Mouse (Mus musculus) embryo, embryonic 11 days (tissue): Measurements from ENCODE around the gene Fermt3.

Source experiments
- DNase-seq: peaks from one replicate; pipeline ENCODE4 v3.0.0-alpha.2; 2015

Gene Fermt3

DNA sequence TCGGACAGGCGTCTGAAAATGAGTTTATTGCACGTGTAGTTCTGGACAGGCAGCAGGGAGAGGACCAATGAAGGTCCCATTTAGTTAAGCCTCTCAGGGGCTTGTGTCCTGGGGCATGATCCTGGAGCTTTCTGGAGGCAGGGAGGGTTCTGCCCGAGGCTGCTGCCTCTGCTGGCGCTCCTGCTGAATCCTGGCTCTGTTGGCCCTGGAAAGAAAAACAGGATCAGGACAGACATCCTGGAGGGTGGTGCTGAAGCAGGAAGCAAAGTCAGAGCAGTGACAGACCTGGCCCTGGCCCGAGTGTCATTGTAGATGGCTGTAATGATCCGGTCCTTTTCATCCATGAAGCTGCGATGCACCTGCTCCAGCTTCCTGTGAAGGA is 31.4 kb downstream of the Fermt3 start:
- DNase-seq = no peak

DNA sequence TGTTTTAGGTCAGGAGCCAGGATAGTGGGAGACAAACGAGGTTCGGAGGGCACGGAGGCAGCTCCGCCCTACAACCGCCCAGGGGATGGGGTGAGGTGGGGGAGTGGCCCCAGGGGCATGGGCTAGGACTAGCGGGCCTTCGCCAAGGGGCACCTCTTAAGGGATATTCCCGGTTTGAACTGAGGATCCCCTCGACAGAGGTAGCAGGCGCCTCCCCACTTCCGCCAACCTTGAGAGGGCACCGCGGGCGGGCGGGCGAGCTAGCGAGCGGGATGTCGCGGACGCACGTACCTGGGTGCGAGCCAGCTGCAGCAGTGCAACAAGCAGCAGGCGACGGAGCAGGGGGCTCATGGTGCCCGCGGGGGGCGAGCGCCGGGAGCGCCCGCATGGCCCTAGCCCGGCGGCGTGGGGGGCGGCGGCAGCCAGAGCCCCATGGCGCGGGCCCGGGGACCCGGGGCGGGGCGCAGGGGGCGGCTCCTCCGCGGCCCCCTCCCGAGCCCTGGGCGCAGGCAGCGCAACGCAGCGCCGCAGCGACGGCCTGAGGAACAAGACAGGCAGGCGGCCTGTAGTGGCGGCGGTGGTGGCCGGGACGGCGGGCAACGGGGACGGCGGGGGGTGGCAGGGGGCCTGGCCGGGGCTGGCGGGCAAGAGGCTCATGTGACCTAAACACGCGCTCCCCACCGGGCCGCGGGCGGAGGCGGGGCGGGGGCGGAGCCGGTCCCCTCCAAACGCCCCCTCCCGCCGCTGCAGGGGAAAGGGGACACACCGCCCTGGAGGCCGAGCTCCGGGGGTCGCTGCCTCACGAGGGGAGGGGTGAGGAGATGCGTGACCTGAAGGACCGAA is 32.0 kb downstream of the Fermt3 start, which contains the start of gene Vegfb:
Vegfb (minus strand) TSS at position 591 of the 843 bp plus-strand sequence.
- peak; percentile 79 for DNase-seq

DNA sequence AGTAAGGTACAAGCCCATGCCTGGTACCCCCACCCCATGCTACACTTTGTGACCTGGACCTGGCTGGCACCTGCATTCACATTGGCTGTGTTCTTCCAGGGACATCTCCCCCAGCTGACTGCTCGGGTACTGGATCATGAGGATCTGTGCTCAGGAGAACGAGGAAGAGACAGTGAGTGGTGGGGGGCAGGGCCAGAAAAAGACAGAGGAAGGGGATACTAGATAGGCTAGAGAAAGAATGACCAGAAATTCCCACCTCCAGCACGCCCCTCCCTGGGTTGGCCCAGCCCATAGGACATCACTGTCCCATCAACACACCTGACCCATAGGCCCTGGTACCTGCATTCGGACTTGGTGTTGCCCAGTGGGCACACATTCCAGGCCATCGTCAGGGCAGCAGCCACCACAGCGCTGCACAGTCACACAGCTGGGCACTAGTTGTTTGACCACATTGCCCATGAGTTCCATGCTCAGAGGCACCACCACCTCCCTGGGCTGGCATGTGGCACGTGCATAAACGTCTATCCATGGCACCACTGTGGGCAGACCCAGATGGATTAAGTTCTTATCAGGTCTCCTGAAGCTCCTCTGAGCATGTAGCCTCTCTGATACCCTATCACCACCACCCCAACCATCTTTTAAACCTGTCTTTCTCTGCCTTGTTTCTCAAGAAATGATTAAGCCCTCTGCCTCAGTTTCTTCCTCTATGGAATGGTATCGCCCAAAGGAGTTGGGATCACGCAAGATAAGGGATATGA is 33.1 kb downstream of the Fermt3 start:
- DNase-seq = no peak

DNA sequence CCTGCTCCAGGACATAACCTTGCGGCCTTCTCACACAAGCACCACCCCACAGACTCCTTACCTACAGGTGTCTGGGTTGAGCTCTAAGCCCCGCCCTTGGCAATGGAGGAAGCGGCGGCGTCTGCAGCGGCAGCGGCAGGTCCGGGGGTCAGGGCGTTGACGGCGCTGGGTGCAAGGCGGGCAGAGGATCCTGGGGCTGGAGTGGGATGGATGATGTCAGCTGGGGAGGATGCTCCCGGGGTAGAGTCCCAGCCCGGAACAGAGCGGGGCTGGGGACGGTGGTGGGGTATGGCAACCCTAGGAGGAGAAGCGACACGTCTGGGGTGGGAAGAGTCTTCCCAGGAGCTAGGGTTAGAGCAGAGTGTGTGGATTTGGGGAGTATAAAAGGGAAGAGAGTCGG is 34.0 kb downstream of the Fermt3 start:
- no peak for DNase-seq

DNA sequence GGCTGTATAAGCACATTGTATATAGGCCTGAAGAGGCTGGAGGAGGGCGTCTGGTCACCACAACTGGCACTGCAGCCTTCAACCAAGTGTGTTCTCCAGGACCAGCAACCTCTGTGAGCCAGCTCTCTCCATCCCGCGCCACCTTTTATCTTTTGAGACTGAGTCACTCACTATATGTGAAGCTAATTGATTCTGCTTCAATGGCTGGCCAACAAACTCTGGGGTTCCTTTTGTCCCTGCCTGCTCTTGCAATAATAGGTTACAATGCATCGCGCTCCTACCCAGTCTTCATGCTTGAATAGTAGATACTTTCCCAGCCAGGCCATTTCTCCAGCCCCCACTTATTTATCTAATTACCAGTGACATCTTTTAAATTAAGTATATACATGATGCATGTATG is 35.6 kb downstream of the Fermt3 start:
- no peak for DNase-seq

DNA sequence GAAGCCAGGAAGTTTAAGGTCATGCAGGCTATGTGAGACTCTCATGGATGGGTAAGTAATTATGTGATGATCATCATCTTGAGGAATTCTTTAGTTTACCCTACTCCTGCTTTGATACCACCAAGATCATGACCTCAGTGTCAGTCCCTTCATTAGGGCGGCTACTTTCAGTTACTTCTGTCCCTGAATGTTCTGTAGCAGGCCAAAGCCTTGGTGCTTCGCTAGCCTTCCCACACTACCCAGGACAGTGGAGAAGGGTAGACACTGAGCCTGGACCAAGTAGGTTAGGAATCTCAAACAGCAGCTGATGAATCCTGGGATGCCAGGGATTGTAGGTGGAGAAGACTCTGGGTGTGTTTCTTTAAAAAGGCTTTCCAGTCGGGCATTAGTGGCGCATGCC is 37.8 kb downstream of the Fermt3 start:
- DNase-seq = no peak

DNA sequence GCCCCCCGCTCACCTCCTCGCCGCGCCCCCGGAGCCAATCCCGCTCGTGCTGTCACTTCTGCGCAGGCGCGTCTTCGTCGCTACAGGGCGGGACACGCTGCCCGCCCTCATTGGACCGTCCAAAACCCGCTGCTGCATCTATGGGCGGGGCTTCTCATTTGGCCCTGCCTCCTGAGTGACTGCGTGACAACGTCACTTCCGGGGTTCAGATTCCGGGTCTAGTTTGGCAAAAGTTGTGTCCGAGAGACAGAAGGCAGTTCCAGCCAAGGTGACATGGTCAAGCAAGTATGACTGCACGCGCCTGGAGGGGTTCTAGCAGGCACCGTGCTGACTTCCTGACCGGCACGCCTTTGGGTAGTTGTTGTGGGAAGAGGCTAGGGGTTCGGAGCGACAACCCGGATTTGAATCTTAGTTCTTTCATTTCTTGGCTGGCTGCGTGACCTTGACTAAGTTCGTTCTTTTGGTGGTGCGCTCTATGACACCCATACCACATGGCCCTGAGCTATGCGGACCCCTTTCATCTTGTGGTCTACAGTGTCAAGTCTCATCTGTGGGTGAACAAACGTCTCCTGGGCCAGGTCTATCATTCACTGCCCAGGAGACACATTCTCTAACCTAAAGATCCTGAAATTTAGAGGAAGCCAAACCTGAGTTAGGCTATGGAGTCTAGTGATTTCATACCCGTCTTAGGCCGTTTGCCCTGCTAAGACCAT is 38.7 kb downstream of the Fermt3 start, which contains the start of gene Fkbp2:
Fkbp2 (minus strand) TSS at position 121 of the 713 bp plus-strand sequence.
- peak; percentile 99 for DNase-seq

DNA sequence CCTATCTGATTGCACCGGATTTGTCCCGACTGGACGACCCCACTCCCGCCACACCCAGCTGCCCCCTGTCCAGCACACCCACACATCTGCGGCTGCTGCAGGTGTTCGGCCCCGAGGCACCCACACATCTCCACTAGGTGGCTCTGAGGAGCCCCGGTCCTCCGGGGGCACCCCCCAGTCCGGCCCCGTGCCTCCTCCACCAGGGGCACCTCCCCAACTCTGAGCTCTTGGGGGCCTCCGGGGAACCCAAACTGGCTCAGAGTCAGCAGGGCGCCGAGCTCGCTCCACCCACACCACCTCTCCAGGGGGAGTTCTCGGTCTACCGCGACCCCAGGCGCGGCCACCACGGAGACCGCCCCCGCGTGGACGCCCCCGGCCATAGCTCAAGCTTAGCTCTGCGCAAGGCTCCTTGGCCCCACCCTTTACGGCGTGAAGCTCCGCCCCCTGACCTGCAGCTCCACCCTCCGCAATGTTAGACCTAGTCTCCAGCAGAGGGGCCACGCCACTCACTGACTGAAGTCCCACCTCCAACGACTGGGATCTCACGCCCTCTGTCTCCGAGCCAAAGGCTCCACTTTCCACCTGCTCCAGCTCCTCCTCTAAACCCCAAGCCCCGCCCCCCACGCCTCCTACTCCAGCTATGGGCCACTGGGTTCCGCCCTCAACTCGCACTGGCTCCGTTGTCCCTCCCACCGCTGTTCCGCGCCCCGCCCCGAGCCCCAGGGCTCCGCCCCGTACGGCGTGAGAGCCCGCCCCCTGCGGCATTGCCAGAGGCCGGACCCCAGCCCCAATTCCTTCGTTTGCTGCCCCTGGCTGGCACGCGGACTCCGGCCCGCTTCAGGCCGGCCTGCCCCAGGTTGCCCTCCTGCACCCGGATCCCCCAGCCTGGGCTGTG is 39.5 kb downstream of the Fermt3 start:
- DNase-seq = peak; percentile 99

DNA sequence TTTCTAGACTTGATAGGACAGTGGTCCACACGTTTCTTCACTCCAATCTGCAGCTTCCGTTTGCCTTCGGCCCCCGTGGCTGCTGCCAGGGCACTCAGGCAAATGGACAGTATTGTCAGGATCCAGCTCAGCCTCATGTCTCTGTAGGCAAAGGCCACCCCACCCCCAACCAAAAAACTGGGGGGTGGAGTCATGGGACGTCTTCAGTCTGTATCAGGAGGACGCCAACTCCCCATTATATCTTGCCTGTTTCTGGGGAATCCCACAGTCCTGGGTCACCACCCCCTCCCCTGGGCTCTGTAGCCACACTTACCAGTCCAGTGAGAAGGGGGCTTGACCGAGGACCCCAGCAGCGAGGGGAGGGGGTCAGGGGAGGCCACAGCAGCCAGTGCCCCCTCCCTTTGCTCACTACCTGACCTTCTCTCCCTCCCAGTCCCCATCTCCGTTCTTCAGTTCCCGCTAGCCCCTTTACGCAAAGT is 40.2 kb downstream of the Fermt3 start:
- DNase-seq = peak; percentile 46

DNA sequence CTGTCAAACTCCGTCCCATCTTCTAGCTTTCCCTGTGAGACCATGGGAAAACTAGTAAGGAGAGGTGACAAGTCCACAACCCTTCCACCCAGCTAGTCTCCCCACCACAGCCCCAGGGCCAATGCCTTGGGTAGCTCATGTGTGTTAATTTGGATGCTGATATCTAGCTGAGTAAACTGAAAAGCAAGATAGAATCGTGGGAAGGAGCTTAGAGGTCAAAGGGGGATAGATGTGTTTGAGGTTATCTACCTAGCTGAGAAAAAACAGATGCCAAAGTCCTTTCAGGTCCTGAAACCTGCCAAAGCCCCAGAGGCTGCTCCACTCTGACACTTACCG is 40.7 kb downstream of the Fermt3 start:
- DNase-seq = no peak

DNA sequence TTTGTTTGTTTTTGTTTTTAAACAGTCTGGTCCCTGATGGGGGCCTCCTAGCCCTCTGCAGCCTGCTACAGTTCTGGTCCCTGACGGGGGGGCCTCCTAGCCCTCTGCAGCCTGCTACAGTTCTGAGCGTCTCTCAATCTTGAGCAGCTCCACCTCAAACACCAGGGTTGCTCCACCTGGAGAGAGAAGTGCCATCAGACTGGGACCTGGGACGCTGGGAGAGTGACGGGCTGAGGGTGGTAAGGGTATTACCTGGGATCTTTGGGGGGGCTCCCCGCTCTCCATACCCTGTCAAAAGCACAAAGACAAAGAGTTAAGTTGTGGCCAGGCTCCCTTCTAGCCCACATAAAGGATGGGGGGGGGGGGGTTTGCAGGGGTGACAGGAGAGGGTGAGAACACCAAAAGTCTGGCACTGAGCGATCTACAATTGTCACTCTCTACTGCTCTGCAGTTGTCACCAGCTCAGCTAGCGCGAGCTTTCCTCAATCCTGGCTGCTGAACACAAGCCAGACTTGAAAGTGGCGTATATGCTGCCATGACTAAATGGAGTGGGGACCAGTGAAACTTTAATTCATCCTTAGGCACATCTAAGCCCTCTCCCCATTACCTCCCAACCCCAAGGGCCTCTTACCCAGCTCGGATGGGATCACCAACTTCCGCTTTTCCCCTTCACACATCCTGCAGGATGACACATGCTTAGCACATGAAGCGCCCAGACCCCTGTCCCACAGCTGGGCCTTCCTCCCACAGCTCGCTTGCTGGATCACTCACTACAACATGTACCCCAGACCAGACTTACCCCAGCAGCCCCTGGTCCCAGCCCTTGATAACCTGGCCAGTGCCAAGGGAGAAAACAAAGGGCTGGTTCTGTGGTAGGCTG is 41.3 kb downstream of the Fermt3 start:
- no peak for DNase-seq

DNA sequence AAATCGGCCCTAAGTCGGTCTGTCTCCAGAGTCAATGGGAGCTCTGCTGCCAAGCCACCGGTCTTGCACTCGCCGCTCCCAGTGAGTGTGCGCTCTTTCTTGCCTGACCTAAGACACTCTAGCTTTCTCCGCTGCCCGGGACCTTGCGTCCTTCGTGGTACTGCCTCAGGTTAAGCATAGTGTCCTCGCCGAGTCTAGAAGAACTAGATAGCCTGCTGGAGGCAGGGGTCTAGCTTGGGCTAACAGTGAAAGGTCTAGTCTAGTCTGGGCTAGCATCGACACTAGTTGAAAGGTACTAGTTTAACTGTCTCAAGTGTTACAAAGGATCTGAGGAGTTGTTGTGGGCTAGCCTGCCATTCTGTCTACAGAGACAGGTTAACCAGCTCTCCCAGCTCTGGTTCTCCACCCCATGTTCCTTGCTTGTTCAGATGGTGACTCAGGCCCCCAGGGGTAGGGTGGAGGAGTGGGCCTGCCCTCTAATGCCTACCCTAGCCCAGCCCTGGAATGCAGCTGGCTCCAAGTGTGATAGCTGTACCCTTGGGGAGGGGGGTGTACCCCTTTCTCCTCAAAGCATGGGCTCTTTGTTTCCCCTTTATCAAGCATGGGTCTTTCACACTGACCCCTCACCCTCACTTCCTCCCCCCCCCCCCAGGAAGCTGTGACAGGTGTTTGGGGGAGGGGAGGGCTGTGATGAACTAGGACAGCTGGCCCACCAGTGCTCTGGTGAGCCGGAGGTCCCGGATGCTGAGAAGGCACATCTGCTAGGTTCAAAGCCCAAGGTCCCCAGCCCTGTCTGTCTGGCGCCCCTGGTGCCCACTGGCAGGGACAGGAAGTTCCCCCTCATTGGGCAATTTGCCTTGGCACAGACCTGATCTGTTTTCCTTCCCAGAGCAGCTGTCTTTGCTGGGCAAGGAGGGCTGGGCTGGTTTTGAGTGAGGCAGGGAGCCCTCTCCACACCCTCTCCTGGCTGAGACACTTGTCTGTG is 43.4 kb downstream of the Fermt3 start, which contains the start of gene Plcb3:
Plcb3 (minus strand) TSS at position 934 of the 985 bp plus-strand sequence.
- DNase-seq = peak; percentile 82

DNA sequence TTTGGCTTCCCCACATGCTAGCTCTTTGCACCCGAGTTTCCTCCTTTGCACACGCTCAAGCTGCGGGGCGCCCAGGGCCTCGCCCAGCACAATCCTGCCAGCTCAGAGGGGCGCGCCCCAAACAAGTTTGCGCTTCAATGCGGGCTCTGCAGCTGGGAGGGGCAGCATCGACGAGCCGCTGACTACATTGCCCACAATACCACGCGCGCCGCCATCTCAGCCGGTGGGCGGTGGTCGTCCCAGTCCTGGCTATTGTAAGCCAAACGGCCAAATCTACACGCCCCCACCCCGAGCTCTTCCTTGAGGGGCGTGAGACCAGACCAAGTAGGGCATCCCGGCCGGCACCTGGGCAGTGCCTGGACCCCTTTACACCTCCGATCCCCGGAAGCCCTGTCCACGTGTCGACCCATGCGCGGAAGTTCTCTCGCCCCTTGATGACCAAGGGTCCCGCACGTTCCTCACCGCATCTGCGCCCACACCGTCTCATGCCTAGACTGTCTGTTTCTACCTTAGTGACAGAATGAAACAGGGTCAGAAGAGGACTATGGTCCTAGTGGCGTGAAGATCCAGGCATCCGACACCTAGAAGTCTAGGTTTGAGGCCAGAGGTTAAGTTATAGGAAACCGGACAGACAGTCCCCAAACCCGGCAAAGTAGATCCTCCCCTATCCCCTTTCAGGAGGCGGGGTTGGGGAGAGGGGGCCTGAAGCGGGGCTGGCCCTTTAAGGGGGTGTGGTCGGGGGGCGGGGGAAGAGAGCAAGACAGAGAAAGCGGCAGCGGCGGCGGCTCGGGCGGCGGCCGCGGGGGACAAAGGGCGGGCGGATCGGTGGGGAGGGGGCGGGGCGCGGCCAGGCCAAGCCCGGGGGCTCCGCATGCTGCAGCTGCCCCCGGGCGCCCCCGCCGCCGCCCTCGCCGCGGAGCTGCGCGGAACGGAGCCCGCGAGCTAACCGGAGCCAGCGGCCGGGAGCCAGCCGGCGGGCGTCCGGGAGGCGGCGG is 44.8 kb downstream of the Fermt3 start, which contains the start of gene Ppp1r14b:
Ppp1r14b (plus strand) TSS at position 758 of the 995 bp plus-strand sequence.
- DNase-seq = peak; percentile 95

DNA sequence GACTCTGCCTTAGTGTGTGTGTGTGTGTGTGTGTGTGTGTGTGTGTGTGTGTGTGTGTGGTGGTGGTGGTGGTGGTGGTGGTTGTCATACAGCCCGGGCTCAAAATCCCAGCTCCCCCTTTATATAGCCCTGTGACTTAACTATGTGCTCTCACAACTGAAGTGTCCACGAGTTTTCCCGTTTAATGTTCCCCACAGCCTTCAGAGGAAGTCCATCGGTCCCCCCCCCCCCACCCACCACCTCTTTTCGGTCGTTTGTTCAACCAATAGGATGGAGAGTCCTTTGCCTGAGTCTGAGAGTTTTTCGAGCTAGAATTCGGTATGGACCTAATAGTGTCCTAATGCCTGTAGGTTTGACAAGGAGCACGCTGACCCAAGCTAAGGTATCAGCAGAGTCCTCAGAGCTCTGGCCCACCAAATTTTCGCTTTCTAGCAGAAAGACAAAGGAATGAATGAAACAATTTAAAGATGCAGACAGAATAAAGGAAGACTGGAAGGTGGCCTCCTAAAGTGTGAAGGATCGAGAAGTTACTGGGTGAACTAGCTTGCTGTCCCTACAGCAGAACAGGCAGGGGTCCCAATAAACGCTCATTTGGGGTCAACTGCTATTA is 45.6 kb downstream of the Fermt3 start:
- DNase-seq = no peak

DNA sequence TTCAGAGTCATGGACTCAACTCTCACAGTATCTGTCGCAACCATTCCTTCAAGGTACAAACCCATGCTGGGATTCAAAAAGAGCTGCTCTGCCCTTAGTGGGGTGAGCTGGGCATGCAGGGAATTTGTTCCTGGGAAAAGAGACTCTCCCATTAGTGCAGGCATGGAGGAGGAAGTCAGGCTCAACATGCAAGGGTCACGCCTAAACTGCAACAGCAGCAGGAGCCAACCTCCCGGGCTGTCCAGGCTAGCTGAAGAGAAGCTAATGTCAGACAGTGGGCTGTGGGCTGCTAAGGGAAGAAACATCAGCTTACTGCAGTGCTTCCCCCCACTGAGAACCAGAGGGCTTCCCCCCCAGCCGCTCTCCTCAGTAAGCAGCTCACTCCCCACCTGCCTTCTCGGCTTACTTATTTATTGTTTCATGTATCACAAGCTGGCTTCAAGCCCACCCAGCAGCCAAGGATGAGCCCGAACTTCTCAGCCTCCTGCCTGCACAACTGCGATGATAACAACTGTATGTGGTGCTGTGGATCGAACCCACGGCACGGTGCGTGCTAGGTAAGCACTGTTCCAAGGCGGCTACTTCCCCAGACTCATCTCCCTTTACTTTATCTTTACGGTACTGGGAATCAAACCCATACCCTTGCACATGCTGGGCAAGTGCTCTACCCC is 46.9 kb downstream of the Fermt3 start:
- DNase-seq = no peak

DNA sequence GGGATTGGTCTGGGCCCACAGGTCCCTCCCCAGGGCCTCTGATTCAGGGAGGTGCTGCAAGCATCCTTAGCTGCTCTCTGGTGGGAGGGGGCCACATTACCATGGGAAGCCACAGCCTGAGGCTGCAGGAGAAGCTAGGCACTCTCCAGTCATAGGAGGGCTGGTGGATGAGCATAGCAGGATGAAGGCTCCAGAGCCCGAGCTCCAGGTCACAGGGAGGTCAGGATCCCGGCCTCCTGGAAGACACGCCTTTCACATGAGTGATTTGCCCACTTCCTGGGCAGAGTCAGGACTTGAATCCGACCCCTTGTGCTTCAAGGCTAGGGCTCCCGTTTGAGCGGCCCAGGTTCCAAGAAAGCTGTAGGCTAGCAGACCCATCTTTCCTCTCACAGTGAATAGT is 47.6 kb downstream of the Fermt3 start:
- DNase-seq = peak; percentile 27

DNA sequence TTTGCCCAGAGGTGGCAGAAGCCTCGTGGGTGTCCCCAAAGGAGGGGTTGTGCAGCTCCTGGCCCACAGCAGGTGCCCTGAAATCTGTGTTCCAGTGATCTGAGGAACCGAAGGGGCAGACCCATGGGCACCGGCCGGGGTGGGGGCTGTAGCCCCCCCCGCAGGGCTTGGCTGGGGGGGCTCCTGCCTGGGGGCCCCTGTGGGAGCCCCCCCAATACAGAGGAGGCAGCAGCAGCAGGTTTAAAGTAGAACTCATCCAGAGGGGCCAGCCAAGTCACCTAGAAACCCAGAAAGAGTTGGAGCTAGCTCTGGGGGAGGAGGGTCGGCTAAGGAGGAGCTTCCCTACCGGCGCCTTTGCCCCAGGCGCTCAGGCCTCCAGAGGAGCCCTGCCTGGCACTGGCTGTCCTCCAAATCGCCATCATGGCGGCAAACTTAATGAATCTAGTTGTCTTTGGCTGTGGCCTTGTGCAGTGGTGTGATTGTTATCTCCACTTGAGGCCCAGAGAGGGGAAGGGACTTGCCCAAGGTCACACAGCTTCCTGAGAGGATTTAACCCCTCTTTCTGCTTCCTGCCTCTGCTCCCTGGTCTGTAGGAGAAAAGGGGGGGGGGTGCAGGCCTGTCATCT is 48.7 kb downstream of the Fermt3 start:
- peak; percentile 24 for DNase-seq
